Mouse (Mus musculus) brain, embryonic 14.5 days (tissue): ENCODE results near the gene 4931406C07Rik. TPM values are rescaled to one million over a fixed set of nuclear protein-coding genes. Genes with fewer than 3 reads are reported as not detected.

Experiments
- DNase-seq: peaks from one replicate; pipeline ENCODE4 v3.0.0-alpha.2; 2011; ENCODE audit warnings: low read depth
- CTCF ChIP-seq: fragments of 200-500 bp; IDR thresholded peaks from 2 replicates; pipeline ENCODE4 v1.5.1; 2012; ENCODE audit warnings: inconsistent platforms, mild to moderate bottlenecking, moderate library complexity, borderline replicate concordance; ENCODE audit not compliant: insufficient read depth, insufficient read length; ENCODE audit errors: extremely low read depth
- POLR2A ChIP-seq: fragments of 200-500 bp; IDR thresholded peaks from 2 replicates; pipeline ENCODE4 v1.6.1; 2012; ENCODE audit warnings: mild to moderate bottlenecking, inconsistent platforms, borderline replicate concordance; ENCODE audit not compliant: poor library complexity, insufficient read depth, insufficient read length, severe bottlenecking; ENCODE audit errors: extremely low read depth
- polyA plus RNA-seq: library from polyadenylated mRNA; depleted of rRNA; stranded (reverse); fragments of >200 nt; gene quantifications from 2 replicates; pipeline ENCODE4 v1.2.3, GENCODE M21; 2012; rRNA removed

4931406C07Rik gene
- polyA plus RNA-seq, 1 experiment: 22.8 TPM

DNA sequence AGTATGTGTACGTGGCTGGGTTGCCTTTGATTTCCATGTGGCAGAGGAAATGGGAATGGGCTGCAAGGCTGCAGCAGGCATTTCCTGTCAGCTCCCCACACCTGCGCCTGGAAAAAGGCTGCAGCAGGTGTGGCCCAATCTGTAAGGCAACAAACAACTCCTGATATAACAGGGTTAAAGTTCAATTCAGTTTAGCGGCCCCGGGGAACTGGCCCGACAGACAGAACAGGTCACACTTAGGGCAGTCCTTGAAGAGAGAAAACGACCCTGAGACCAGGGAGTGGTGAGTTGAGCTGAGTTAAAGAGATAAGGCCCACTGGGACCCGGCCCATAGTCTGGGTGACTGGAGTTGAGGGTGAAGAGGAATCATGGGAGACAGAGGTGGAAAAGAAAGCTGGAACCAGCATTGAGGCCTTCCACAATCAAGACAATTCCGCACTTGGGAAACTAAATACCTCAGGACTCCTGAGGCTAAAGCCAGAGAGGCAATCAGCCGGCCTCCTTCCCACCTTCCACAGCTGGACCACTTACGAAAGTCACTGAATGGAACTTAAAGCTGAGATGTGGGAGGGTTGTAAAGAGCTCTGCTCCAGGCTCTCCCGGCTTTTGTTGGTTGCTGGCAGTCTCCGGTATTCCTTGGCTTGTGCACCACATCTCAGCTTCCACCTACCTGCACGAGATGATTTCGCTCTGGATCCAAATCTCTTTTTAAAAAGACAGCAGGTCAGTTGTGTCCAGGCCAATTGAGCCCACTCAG lies 60.8 kb downstream of the 4931406C07Rik start:
- TF ChIP-seq CTCF (no peak), POLR2A (no peak)

DNA sequence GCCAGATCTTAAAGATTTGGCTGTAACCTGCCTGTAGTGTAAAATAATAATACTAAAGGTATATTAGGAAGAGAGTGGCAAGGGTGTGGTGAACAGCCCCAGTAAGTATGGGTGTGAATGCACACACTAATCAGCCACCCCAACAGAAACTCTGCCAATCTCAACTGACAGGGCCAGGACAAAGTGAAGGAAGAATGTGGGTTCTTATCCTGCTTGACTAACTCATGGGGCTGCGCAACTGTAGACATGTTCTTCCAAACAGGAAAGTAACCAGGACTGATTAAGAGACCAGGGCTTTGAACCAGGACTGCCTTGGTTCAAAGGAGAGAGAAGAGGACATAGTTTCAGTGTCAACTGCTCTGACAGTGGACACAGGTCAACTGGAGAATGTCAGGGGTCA lies 64.1 kb downstream of the 4931406C07Rik start:
- DNase-seq: no peak
- TF ChIP-seq POLR2A (no peak), CTCF (no peak)

More for the DNA sequence above, 60.8 kb downstream of the 4931406C07Rik start:
- no peak for DNase-seq

DNA sequence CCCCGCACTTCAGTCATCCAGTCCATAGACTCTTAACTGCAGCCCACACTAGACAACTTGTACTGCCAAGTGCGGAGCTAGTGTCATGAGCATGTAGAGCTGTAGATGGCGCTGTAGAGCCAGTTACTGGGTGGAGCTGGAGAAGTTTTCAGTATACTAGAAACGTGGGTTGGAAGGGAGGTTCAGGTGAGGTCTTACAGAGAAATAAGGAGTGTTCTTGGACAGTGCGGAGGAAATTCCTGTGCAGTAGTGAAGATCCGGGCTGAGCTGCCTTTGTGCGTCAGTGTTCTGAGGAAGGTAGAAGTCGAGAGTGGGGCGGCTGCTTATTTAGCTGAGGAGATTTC lies 64.7 kb downstream of the 4931406C07Rik start:
- DNase-seq: peak; percentile 44
- TF ChIP-seq POLR2A: no peak
- peak; percentile 58; the same call in 1 of the 2 replicates for TF ChIP-seq CTCF

DNA sequence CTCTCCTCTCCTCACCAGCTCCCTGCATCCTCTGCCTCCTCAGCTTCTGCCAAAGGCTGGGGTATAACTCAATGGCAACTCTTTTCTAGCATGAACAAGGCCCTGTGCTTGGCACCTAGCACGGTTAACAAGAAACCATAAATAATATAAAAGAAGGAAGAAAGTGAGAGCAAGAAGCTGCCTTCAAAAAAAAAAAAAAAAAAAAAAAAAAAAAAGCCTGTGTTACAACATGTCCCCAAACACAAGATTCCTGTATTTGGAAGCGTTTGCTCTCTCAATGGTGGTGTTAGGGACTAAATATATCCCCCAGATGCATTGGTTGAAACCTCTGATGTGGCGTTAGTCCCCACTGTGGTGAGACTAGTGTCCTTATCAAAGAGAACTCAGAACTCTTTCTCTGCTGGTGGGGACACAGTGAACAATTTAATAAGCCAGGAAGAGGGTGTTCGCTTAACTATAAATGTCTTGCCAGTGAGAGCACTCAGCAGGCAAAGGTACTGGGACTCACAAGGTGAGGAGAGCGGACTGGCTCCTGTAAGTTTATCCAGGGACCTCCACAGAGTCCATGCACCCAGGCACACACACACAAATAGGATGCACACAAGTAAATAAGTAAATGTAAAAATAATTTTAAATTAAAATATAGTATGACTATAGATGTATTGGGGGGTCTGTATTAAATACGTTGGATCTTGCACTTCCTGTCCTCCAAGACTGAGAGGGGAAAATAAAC lies 65.2 kb downstream of the 4931406C07Rik start:
- no peak for TF ChIP-seq POLR2A
- no peak for TF ChIP-seq CTCF
- no peak for DNase-seq

DNA sequence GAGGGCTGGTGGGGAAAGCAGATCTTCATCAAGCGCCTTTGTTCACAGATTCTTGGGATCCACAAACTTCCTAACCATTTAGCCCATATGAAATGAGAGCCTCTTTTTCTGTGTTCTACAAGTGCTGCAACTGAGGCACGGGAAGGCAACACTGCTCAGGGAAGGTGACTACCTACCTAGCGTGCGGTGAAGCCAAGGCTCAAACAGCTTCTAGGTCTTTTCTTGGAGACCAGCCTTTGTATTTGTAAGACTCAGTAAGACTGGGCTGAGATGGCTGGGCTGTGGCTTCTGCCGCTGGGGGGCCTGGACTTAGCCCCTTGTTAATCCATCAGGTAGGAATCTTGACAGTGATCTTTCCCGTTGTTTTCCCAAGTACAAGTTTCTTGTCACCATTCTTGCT lies 66.2 kb downstream of the 4931406C07Rik start:
- DNase-seq: no peak
- TF ChIP-seq POLR2A (no peak), CTCF (no peak)

DNA sequence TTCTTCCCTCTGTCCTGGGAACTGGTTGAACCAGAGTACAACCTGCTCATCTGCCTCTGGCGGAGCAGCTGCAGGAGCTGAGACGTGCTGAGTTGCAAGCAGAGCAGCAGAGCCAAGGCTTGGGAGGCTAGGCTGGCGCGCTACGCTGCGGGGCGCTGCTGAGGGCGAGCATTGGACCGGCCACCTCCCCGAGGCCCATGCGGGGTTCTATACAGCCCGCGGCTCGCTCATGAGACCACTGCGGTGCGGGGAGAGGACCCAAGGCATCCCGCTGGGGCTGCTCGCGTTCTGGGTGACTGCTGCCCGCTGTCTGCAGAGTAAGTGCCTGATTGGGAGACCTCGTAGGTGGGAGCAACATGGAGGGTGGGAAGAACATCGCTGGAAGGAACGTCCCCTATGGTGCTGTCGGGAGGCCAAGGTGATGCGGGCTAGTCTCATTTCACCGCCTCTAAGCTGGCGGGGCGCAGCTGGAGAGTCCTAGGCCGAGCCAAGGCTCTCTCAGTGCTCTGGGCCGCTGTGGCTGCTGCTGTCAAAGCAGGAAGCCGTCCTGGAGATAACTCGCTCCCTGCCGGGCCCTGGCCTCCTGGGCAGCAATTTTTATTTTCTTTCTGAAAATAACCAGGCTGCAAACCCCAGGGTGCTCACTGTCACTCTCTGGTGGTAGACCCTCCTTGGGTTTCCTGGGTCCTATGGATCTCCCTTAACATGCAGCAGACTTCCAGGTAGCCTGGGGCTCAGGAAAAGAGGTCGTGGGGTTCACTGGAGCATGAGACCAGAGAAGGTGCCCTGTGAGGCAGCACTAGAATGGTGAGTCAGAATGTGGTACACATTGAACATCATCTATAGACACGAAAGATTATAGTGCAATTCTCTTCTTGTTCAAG lies 67.0 kb downstream of the 4931406C07Rik start, which contains the start of gene Vstm5:
Gene Vstm5, plus strand, starts transcription at position 4 of the 884 bp plus-strand sequence.
- DNase-seq: peak; percentile 74
- TF ChIP-seq CTCF: 0 out of 2 replicates have a peak, but pooled peaks have one; percentile 7
- peak; percentile 9; the same call in 1 of the 2 replicates for TF ChIP-seq POLR2A

DNA sequence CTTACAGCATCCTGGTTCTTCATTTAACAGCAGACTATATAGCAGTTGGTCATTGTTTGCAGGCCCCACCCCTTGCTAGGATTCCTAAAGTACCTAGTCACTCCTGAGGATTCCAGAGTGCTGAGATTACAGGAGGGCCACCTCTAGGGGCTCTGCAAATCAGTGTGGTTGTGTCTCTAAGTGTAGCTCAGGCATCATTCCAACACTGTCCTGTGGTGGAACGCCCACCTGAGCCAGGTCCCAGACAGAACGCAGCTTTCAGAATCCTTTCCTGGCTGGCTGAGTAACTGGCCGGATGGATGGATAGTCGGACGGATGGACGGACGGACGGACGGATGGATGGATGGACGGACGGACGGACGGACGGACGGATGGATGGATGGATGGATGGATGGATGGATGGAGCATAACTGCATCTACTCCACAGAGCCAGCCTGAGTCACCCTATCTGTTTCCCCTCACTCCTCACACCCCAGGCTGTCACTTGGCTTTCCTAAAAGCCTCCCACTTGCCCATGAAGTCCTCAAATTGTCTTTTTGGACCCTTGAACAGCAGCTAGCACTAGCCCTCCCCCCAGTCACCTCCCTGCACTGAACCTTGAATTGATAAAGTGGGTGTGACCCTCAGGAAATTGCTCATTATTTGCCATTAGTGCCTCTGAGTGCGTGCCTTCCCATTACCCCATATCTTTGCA lies 67.8 kb downstream of the 4931406C07Rik start:
- DNase-seq: no peak
- TF ChIP-seq CTCF (no peak), POLR2A (no peak)

DNA sequence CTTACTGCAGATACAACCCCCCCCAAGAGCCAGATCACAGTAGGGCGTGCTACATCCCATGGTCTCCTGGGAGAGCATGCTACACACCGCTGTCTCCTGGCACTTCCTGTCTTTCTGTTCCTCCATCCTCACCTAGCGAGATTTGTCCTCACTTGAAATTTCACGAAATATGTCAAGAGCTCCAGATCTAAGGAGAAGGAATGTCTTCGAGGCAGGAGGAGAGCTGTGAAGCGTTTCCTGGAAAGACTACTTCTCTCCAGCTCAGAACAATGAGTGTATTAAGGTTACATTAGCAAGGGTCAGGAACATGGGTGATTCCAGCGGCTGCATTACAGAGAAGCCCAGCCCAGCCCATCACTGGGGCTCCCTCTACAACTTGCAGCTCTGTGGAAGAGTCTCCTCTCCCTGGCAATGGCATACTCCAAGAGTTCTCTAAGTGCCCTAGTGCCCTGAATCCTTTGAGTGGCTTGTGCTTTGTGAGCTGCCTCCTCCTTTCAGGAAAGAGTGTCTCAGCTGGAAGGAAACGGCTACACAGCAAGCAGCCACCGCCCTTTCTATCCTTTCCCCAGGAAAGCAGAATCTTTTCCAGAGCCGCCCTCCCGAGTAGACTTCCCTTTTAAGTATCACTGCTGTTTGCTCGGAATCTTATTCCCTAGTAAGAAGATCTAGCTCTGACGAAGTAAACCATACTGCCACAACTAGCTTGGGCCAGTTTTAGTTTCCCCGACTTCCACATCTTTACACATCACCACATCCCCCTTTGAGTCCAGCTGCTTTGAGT lies 68.5 kb downstream of the 4931406C07Rik start:
- TF ChIP-seq POLR2A: no peak
- TF ChIP-seq CTCF: no peak
- no peak for DNase-seq

DNA sequence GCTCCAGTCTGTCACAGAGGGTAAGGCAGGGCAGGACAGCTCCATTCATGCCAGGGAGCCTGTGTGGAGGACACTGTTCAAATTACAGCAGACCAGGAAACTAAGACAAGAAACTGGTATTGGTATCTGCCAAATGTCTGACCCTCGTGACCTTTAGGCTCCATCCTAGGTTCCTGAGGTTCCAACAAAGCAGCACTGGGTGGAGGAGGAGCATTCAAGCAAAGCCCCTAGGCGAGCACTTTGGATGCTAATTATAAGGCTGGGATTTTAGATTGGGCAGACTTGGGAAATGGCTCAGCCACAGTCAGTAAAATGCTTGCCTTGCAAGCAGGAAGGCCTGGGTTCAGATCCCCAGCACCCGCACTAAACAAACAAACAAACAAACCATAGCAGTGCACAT lies 70.3 kb downstream of the 4931406C07Rik start:
- TF ChIP-seq CTCF (no peak), POLR2A (no peak)
- no peak for DNase-seq

DNA sequence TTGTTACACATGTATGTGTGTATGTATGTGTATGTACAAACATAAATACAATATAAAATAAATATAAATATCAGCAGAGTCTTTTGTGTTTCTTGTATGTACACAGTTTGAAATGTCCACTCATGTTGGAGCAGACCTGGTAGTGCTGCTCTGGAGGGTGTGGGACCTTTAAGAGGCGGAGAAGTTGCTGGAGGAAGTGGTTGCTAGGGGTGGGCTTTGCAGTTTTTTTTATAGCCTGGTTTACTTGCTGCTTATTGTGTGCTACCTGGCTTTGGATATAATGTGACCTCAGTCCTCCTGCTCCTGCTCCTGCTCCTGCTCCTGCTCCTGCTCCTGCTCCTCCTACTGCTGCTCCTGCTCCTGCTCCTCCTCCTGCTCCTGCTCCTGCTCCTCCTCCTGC lies 72.6 kb downstream of the 4931406C07Rik start:
- TF ChIP-seq CTCF (no peak), POLR2A (no peak)
- no peak for DNase-seq

Other genes with a start within 250 kb of the 4931406C07Rik start
- gene Hephl1, start 194.3 kb downstream of the 4931406C07Rik start, polyA plus RNA-seq: 0.01 TPM in 1 of 2 replicates, not detected in the other
- gene Vstm5, start 67.4 kb downstream of the 4931406C07Rik start, polyA plus RNA-seq: 12.8 and 17.0 TPM in 2 replicates
- gene Med17, start 26.5 kb downstream of the 4931406C07Rik start, polyA plus RNA-seq: 46.2 and 62.8 TPM in 2 replicates
- 52.9 and 59.4 TPM in 2 replicates for gene Taf1d, start 234 bp downstream of the 4931406C07Rik start, polyA plus RNA-seq
- gene Cep295, start 51.3 kb upstream of the 4931406C07Rik start, polyA plus RNA-seq: 24.1 and 27.9 TPM in 2 replicates
- 6.4 and 8.1 TPM in 2 replicates for gene Smco4, start 187.0 kb upstream of the 4931406C07Rik start, polyA plus RNA-seq